Mouse (Mus musculus): Measurements from ENCODE around the gene Pkdcc. TPM values are rescaled to one million over a fixed set of nuclear protein-coding genes. Genes with fewer than 3 reads are reported as not detected.

Gene Pkdcc
- polyA plus RNA-seq, 1 experiment from 2014 or later: 24.6 TPM

DNA sequence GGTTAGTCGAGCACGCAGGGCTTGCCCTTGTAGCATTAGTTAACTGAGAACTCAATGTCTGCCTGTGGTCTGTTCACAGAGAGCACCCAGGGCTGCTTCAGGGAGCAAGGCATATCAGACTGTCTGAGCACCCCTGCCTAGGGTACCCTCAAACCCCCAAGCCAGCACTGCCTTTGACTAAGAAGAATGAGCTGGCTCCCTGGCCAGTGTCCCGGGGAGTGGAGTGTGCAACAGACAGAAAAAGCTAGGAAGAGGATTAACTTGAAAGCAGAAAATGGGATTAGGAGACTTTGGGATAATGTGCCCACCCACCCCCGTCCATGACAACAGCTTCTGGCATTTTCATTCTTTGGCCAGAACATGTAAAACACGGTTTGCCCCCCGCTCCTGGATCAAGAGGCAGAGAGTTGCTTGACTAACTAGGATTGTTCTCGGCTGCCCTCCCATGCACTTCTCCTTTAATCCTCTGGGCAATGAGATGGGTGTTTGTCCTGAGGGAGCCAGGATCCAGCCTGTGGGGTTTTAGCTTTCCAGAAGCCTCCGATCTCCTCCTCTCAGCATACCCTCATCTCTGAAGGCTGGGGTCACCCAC lies 11.4 kb downstream of the Pkdcc start:
- Histone ChIP-seq H3K9me3 (no peaks in the 10 kb centered on the region), H3K36me3 (peaks cover 28% of the 10 kb centered on the region), H3K4me2 (no peak overlapping the region), H3K4me1 (peaks cover 26% of the 10 kb centered on the region), H3K27ac (no peak overlapping the region), H3K9ac (no peak overlapping the region), H3K4me3 (replicated peaks) (no peak overlapping the region), H3K27me3 (replicated peaks) (no peaks in the 10 kb centered on the region)
- no peak for ATAC-seq (ENCODE audit: insufficient read depth, low FRiP score, low read depth)
- 73% methylated on average over 8 of the region's 8 CpGs for WGBS

DNA sequence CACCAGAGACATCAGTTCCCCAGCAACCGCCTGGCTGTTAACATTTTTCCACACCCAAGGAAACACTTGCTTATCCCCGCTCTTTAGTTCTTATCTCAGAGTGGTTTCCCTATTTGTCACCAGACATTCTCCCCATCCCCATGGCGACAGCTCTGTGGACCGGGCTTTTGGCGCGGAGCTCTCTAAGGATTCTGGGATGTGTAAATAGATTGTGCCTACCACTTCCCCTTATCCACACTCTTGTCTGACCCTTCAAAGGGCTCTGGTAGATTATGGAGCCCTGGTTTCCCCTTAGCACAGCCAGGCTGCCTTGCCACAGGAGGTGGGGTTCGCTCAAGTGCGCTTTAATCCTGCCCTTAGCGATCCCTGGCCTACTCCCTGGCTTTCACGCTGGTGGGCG lies 16.3 kb downstream of the Pkdcc start:
- H3K27ac ChIP-seq: no peak overlapping the region
- WGBS: 51% methylated on average over 11 of the region's 11 CpGs
- 0 out of 2 replicates have a peak, but pooled peaks cover 3% of the 10 kb centered on the region for H3K36me3 ChIP-seq
- no peaks in the 10 kb centered on the region for H3K27me3 ChIP-seq (replicated peaks)
- no peak overlapping the region for H3K9ac ChIP-seq
- H3K4me2 ChIP-seq: no peak overlapping the region
- H3K9me3 ChIP-seq: no peaks in the 10 kb centered on the region
- 0 out of 2 replicates have a peak, but pooled peaks cover 5% of the 10 kb centered on the region for H3K4me1 ChIP-seq
- H3K4me3 ChIP-seq (replicated peaks): no peak overlapping the region
- ATAC-seq (ENCODE audit: insufficient read depth, low FRiP score, low read depth): peak; percentile 22; the same call in 1 of the 2 replicates

DNA sequence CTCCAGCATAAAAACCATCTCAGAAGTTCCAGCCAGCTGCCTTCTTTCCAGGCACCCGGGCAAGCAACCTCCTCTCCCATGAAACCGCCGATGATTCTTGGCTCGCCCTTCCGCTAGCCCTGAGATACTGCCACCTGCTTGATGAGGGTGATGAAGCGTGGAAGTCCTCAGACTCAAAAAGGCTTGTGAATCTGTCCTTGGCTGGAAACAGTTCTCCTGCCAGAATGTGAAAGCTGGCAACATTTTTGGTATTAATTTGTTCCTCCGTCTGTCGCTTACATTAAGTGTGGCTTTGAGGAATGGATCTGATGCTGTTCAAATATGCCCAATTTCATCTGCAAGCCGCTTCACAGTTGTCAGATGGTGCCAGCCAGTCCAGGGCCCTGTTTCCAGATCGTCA lies 20.1 kb downstream of the Pkdcc start:
- Histone ChIP-seq H3K36me3 (no peaks in the 10 kb centered on the region), H3K27me3 (replicated peaks) (no peaks in the 10 kb centered on the region), H3K27ac (no peak overlapping the region), H3K4me3 (replicated peaks) (no peak overlapping the region), H3K9me3 (no peaks in the 10 kb centered on the region), H3K9ac (no peak overlapping the region), H3K4me2 (no peak overlapping the region), H3K4me1 (peaks cover 6% of the 10 kb centered on the region; the same call in 1 of the 2 replicates)
- 83% methylated on average over 10 of the region's 10 CpGs for WGBS
- ATAC-seq (ENCODE audit: insufficient read depth, low FRiP score, low read depth): no peak

DNA sequence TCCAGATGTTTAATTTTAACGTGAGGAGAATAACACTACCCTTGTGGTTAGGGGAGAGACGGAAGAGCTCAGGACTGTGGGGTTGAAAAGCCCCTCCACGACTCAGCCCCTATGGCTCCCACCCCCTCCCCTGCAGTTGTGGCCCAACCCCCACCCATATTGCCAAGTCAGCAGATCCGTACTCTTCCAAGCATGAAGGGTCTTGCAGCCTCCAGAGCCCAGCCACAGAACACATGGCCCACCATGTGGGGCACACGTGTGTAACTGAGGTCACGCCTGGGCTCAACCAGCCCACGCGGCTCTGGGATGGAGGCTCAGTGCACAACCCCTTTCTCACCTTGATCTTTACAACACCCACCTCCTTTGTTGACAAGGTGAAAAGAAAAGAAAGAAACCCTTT lies 21.1 kb downstream of the Pkdcc start:
- Histone ChIP-seq H3K36me3 (no peaks in the 10 kb centered on the region), H3K9me3 (no peaks in the 10 kb centered on the region), H3K27ac (no peak overlapping the region), H3K4me1 (peaks cover 6% of the 10 kb centered on the region; the same call in 1 of the 2 replicates), H3K4me3 (replicated peaks) (no peak overlapping the region), H3K4me2 (no peak overlapping the region), H3K9ac (no peak overlapping the region), H3K27me3 (replicated peaks) (no peaks in the 10 kb centered on the region)
- WGBS: 71% methylated on average over 8 of the region's 8 CpGs
- ATAC-seq (ENCODE audit: insufficient read depth, low FRiP score, low read depth): no peak

DNA sequence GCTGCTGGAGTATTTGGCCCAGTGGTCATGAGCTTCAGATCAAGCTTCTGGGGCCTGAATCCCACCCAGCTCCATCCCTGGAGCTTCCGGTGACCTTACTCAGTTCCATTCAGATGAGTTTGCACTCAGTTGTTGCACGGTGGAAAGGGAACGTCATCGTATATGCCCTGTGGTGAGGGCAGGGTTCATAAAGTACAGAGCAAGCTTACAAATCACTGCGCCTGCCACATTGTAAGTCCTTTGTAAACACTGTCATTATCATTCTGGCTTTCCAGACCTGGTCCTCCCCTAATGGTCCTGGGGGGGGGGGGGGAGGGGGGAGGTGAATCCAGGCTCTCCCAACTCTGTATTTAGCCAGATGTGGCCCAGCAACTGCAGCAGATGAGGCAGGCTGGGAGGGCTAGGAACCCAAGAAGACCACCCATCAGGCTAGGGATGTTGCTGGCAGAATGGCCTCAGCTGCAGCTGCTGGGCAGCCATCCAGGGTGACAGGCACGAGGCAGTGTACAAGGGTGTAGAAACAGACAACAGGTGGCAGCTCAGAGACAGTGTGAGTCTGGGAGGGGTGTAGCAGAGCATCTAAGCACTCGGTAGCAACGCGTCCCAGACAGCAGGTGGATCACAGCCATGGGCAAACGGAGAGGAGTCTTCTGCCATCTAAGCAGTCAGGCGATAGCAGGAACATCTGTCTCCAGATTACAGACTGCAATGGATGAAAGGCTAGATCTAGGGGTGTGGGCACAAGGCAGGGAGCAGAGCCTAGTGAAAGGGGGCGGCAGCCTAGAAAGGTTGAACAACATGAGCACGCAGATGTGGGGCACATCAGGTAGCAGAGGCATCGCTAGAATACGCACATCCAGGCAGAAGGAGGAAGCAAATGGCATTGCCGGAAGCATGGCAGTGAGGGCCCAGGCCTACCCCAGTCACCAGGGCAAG lies 23.3 kb downstream of the Pkdcc start:
- no peak overlapping the region for H3K4me3 ChIP-seq (replicated peaks)
- no peak overlapping the region for H3K27ac ChIP-seq
- H3K9me3 ChIP-seq: no peaks in the 10 kb centered on the region
- peaks cover 6% of the 10 kb centered on the region; the same call in 1 of the 2 replicates for H3K4me1 ChIP-seq
- 48% methylated on average over 16 of the region's 16 CpGs for WGBS
- no peak overlapping the region for H3K9ac ChIP-seq
- peak; percentile 54 for ATAC-seq (ENCODE audit: insufficient read depth, low FRiP score, low read depth)
- H3K27me3 ChIP-seq (replicated peaks): no peaks in the 10 kb centered on the region
- H3K36me3 ChIP-seq: no peaks in the 10 kb centered on the region
- no peak overlapping the region for H3K4me2 ChIP-seq

DNA sequence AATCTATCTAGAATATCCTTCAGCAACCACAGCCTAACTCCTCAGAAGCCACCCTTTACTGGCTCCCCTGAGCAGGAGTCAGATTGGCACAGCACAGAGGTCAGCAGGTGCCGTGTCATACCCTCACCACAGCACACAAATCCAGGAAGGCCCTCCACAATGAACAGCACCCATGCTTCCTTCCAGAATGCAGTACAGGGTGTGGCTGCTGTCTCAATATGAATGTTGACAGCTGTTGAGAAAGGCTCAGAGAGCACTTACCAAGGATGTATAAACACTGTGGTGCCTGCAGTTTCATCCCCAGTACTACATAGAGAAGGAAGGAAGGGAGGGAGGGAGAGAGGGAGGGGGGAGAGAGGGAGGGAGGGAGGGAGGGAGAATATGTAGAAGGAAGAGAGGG lies 29.4 kb downstream of the Pkdcc start:
- Histone ChIP-seq H3K4me2 (no peak overlapping the region), H3K4me3 (replicated peaks) (no peak overlapping the region), H3K27ac (no peak overlapping the region), H3K9ac (no peak overlapping the region), H3K4me1 (0 out of 2 replicates have a peak, but pooled peaks cover 9% of the 10 kb centered on the region), H3K9me3 (no peaks in the 10 kb centered on the region), H3K27me3 (replicated peaks) (no peaks in the 10 kb centered on the region), H3K36me3 (no peaks in the 10 kb centered on the region)
- 0 out of 2 replicates have a peak, but pooled peaks have one; percentile 21 for ATAC-seq (ENCODE audit: insufficient read depth, low FRiP score, low read depth)
- 19% methylated on average over 1 of the region's 1 CpGs for WGBS

DNA sequence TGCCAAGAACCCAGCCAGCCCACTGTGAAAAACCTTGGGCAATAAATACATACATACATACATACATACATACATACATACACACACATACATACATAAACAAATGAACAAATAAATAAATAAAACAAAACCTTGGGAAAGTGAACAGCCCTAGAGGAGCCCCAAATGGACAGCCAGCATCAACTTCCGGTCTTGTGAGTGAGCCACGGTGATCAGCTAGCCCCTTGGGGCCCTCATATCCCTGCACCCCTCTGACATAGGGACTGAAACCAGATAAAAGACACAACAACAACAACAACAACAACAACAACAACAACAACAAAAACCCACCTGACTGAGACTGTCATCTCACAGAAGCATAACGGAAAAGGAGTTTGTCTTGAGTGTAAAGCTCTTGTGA lies 30.4 kb downstream of the Pkdcc start:
- Histone ChIP-seq H3K4me2 (no peak overlapping the region), H3K9ac (no peak overlapping the region), H3K9me3 (no peaks in the 10 kb centered on the region), H3K27ac (no peak overlapping the region), H3K27me3 (replicated peaks) (no peaks in the 10 kb centered on the region), H3K4me1 (peaks cover 11% of the 10 kb centered on the region; the same call in 1 of the 2 replicates), H3K36me3 (no peaks in the 10 kb centered on the region), H3K4me3 (replicated peaks) (no peak overlapping the region)
- WGBS: 64% methylated on average over 3 of the region's 3 CpGs
- ATAC-seq (ENCODE audit: insufficient read depth, low FRiP score, low read depth): no peak

DNA sequence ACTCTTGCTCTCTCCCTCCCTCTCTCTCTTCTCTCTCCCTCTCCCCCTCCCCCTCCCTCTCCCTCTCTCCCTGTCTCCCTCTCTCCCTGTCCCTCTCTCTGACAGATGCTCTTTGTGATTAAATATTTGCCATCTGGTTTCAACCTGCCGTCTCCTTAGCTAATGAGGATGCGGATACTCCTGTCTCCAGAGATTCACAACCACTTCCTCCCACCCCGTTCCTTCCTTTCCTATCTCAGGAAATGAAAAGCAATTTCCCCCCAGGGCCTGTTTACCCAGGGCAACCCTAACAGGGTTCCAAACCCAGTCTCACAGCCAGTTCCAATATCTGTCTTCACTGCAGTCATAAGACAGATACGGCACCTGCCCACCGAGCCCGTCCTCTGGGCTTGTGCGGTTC lies 31.0 kb downstream of the Pkdcc start:
- 39% methylated on average over 7 of the region's 7 CpGs for WGBS
- H3K27me3 ChIP-seq (replicated peaks): no peaks in the 10 kb centered on the region
- ATAC-seq (ENCODE audit: insufficient read depth, low FRiP score, low read depth): no peak
- no peak overlapping the region for H3K4me3 ChIP-seq (replicated peaks)
- H3K36me3 ChIP-seq: no peaks in the 10 kb centered on the region
- peaks cover 17% of the 10 kb centered on the region for H3K4me1 ChIP-seq
- no peaks in the 10 kb centered on the region for H3K9me3 ChIP-seq
- H3K9ac ChIP-seq: no peak overlapping the region
- H3K4me2 ChIP-seq: no peak overlapping the region
- no peak overlapping the region for H3K27ac ChIP-seq

DNA sequence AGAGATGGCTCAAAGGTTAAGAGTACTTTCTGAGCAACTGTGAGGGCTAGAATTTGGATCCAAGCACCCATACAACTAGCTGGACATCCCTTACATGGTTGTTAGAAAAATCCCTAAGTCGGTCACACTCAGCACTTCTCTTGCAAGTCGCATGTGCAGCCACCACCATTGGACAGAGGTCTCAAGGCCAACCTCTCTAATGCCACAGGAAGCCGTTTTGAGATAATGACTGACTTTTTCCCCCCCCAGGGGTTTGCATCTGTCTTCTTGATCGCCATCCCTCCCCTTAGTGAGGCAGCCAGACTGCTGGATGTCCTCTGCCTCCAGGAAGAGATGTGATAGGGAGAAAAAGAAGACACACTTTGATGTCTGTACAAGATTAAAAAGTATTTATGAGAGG lies 32.1 kb downstream of the Pkdcc start:
- Histone ChIP-seq H3K4me3 (replicated peaks) (no peak overlapping the region), H3K9me3 (no peaks in the 10 kb centered on the region), H3K4me2 (no peak overlapping the region), H3K27me3 (replicated peaks) (no peaks in the 10 kb centered on the region), H3K4me1 (peaks cover 17% of the 10 kb centered on the region), H3K9ac (no peak overlapping the region), H3K27ac (no peak overlapping the region), H3K36me3 (no peaks in the 10 kb centered on the region)
- no peak for ATAC-seq (ENCODE audit: insufficient read depth, low FRiP score, low read depth)
- WGBS: 58% methylated on average over 4 of the region's 4 CpGs

DNA sequence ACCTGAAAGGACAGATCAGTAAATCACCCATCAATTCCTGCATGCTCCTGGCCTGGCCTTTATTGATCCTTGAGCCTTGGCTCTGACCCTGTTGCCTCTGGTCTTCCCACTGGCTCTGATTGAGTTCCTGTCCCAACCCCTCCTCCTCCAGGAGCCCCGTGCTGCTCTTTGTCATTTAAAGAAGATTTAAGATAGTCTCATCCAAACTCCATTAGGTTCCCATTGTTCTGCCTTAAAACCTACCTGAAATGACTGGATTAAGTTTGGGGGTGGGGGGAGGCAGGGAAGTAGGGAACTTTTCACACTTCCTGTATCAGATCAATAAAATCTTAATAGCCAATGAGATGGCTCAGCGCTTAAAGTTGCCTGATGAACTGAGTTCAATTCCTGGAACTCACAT lies 33.4 kb downstream of the Pkdcc start:
- H3K36me3 ChIP-seq: no peaks in the 10 kb centered on the region
- H3K4me2 ChIP-seq: no peak overlapping the region
- no peak overlapping the region for H3K9ac ChIP-seq
- no peak overlapping the region for H3K4me3 ChIP-seq (replicated peaks)
- no peaks in the 10 kb centered on the region for H3K9me3 ChIP-seq
- no peaks in the 10 kb centered on the region for H3K27me3 ChIP-seq (replicated peaks)
- H3K4me1 ChIP-seq: peaks cover 17% of the 10 kb centered on the region
- ATAC-seq (ENCODE audit: insufficient read depth, low FRiP score, low read depth): no peak
- 62% methylated on average over 2 of the region's 2 CpGs for WGBS
- H3K27ac ChIP-seq: no peak overlapping the region

DNA sequence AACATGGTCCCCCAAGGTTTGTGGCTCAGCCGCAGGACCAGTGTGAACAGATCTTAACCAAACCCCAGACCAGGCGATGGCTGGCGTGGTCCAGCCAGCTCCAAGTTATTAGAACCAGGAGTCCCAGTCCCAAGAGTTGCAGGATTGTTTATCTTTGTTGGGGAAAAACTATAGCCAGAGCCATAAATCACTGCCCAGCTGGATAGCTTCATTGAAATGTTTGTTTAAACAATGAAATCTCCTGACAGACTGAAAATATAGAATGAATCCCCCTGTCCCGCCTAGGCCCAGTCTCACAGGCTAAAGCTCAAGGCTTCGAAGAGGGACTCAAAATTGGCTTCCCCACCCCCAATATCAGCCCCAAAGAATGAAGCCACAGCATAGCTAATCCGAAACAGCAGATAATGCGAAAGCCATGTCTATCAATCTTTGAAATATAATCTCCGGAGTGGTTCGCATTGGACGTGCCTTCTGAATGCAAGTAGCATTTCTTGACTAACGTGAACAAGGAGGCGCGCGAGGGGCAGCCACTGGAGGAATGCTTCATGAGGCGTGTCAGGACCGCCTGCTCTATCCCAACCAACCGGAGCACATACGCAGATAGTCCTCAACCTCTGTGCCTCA lies 35.9 kb downstream of the Pkdcc start:
- peak; percentile 37; the same call in 1 of the 2 replicates for ATAC-seq (ENCODE audit: insufficient read depth, low FRiP score, low read depth)
- H3K4me3 ChIP-seq (replicated peaks): no peak overlapping the region
- H3K27ac ChIP-seq: peak overlapping the region; percentile 26; the same call in 1 of the 2 replicates
- no peaks in the 10 kb centered on the region for H3K27me3 ChIP-seq (replicated peaks)
- H3K9me3 ChIP-seq: no peaks in the 10 kb centered on the region
- no peaks in the 10 kb centered on the region for H3K36me3 ChIP-seq
- no peak overlapping the region for H3K9ac ChIP-seq
- peaks cover 12% of the 10 kb centered on the region for H3K4me1 ChIP-seq
- WGBS: 51% methylated on average over 18 of the region's 18 CpGs
- no peak overlapping the region for H3K4me2 ChIP-seq

All from stomach, embryonic 15.5 days (tissue).